Mouse (Mus musculus) urinary bladder, adult 18-20 months (tissue): ENCODE measurements around the gene Sdhaf1.

ENCODE experiments used
- DNase-seq, 2 experiments: peaks; one replicate each; pipeline ENCODE4 v3.0.0; 2022; ENCODE audit warnings: low spot score in 2 of 2, mixed read lengths in 2 of 2

Sdhaf1 gene

GRCm38 (mm10) chr7:30293795-30294194 lies 29.9 kb downstream of the Sdhaf1 start:
- no peak for DNase-seq

- DNase-seq = peak; percentile 36 to 66
Observed at GRCm38 (mm10) chr7:30291215-30292131, 32.2 kb downstream of the Sdhaf1 start, which contains the start of gene Clip3. Gene Clip3, plus strand, starts transcription at chr7:30291728.

- no peak for DNase-seq
Observed at GRCm38 (mm10) chr7:30289714-30290399, 33.8 kb downstream of the Sdhaf1 start.

- no peak for DNase-seq
Observed at GRCm38 (mm10) chr7:30289071-30289713, 34.5 kb downstream of the Sdhaf1 start.

GRCm38 (mm10) chr7:30288046-30288445 lies 35.6 kb downstream of the Sdhaf1 start:
- no peak for DNase-seq

- no peak for DNase-seq
Observed at GRCm38 (mm10) chr7:30286701-30287410, 36.8 kb downstream of the Sdhaf1 start.

- DNase-seq = no peak
Observed at GRCm38 (mm10) chr7:30282740-30283139, 41.0 kb downstream of the Sdhaf1 start.

- DNase-seq = no peak
Observed at GRCm38 (mm10) chr7:30281522-30281921, 42.2 kb downstream of the Sdhaf1 start.

- DNase-seq = peak; percentile 77 to 85
Observed at GRCm38 (mm10) chr7:30280670-30281138, 43.0 kb downstream of the Sdhaf1 start.

GRCm38 (mm10) chr7:30279951-30280669 lies 43.6 kb downstream of the Sdhaf1 start, which contains the start of the genes Thap8 and Wdr62:
Gene Thap8, plus strand, starts transcription at chr7:30280094.
Gene Wdr62, minus strand, starts transcription at chr7:30280419.
- DNase-seq = peak; percentile 81 to 89

- DNase-seq = no peak
Observed at GRCm38 (mm10) chr7:30279536-30279935, 44.2 kb downstream of the Sdhaf1 start.

- DNase-seq = no peak
Observed at GRCm38 (mm10) chr7:30278911-30279310, 44.8 kb downstream of the Sdhaf1 start.

- no peak for DNase-seq
Observed at GRCm38 (mm10) chr7:30274383-30274782, 49.3 kb downstream of the Sdhaf1 start.
